Mouse (Mus musculus): ENCODE data around the gene Slc9b2.

Gene Slc9b2

DNA sequence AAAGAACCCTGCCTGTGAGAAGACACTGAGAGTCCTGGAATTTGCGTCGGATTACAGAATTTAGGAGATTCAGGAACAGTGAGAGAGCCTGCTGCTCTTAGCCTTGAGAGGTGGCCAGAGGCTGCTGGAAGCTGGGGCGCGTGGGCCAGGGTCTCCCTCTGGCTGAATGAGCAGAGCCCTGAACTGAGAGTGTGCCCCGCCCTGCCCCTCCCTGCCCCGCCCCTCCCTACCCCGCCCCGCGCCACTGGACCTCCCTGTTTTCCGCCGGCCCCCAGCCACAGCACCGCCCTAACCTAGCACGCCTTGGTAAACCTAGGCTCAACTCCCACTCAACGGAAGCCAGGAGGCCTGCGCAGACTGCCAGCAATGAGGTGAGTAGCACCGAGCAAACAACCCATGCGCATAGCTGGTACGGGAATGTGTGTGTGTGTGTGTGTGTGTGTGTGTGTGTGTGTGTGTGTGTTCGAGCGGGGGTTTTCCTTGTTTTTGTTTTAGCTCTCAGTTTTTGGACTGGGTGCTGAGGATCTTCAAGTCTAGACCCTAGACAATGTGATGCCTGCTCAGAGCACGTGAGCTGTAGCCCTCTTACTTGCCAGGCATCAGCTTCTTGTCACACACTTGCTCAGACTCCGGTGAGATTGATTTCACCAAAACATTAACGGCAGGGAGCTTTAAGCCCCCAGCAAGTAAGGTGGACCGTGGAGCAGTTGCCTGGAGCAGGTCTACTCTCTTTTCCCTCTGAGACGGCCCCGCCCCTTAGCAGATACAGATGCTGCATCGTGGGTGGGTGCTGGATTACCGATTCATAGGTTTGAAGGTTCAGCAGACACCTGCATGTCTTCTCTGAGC lies at the start of gene Slc9b2:
Gene Slc9b2, plus strand, starts transcription at position 290 of the 849 bp plus-strand sequence.
- peak; percentile 53 for DNase-seq (ENCODE audit: low spot score)

DNA sequence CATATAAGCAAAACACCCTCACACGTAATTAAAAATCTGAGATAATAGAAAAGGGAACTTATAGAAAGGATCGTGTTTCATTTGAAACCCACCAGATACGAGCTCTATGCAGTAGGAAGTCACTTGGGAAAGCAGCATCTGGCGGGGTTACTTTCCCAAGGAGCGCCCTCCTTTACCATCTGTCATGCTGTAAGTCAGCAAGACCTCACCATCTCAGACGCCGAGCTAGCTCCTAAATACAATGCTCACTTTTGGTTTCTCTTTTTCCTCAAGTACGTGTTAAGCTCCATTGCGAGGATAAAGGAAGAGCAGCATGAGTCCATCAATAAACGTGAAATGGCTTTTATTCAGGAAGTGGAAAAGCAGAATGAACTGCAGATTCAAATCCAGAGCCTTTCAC lies 48.6 kb upstream of the Slc9b2 start:
- DNase-seq (ENCODE audit: low spot score) = no peak

DNA sequence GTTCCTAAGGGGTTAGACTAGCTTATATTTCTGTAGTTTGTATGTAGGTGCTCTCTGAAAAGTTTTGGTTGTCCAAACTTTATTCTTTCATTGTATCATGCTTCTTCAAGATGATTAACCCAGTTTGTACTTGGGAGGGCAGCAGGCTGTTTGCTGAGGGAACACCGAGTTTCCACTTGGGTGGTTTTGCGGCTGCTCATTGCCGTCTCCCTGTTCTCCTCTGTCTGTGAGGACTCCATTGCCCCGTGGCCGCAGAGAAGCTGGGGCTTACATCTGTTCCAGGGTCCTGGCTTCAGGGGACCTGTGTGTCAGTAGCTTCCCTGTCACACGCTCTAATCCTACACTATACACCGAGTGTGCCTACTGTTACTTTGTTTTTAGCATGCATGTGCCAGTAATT lies 47.3 kb upstream of the Slc9b2 start:
- no peak for DNase-seq (ENCODE audit: low spot score)

DNA sequence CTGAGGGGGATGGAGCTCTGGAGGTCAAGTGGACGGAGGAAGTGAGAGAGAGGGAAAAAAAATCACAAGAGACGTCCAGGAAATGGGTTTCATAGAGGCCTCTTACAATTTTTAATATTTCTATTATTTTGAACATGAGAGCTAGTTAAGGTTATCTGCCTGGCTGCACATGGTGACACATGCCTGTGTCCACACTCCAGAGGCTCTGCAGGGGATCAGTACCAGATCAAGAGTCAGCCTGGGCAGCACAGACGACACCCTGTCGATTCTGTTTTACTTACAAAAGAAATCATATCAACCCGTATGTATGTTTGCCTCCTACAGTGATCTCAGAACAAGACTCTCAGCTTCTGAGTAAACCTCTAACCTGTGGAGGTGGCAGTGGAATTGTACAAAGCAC lies 38.9 kb upstream of the Slc9b2 start:
- no peak for DNase-seq (ENCODE audit: low spot score)

DNA sequence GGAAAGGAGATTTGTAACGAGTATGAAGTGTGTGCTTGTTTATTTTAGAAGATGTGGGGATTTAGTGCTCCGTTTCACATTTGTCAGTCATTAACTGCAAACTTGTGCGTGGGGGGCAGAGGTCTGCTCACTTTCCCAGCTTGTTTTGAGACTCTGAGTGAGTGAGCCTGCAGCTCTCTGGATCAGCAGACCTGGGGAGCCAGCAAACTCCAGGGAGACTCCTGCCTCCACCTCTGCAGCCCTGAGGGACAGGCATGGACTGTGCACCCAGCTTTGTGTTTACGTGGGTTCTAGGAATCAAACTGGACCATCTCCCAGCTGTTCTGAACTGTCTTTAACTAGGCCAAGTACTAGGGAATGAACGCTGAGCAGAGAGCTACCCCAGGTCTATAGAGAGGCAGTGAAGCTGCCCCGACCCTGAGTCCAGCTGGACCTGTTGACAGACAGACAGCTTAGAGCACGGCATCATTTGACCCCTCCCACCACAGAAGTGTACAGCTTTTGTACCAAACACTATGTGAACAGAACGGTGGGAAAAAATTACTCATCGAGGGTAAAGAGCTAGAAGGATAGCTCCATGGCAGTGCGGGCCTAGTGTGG lies 38.0 kb upstream of the Slc9b2 start:
- no peak for DNase-seq (ENCODE audit: low spot score)

DNA sequence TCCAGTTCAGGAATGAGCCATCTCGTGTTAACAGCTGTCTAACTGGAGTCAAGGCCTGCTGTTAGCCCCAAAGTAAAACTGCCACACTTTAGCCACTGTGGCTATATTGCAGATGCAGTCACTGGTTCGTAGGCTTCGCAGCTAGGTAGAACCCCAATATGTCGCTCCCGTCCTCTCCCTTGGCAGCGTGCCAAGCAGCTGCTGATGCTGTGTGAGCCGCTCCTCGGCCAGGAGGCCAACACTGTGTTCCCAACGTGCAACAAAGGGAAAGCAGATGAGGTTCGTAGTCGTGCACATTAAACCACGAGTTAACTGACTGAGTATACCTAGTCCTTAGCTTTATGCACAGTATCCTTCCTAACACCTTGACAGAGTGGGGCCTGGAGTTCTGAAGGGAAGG lies 34.9 kb upstream of the Slc9b2 start:
- DNase-seq (ENCODE audit: low spot score) = no peak

DNA sequence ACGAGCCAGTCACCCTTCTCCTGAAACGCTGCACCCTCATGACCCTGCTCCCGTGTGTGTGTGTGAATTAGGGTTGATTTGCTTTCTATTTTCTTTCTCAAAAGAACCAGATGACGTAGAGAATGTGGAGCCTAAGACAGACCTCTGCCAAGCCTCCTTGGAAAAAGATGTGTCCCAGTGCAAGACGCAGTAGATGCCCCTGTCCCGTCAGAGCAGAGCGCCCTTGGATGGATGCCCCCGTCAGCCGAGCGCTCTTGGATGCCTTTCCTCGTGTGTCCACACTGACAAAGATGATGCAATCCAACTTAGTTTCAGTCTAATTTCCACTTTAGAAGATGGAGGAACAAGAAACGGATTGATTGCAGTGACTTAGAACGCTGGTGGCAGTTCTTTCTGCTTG lies 34.5 kb upstream of the Slc9b2 start:
- no peak for DNase-seq (ENCODE audit: low spot score)

DNA sequence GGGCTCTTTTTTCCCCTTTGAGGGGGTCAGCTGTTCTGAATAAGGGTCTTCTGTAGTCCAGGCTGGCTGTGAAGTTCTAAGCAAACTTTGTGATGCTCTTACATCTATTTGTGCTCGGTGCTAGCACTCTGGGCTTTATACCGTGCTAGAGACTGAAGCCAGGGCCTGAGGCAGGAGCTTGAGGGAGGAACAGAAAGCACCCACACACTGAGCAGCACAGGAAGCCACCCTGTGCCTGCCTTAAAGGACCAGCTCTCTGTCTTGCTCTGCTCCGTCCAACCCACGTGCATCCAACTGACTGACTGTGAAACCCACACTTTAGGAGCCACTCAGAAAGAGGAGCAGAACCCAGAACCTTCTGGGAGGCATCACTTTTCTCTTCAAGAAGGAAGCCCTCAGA lies 27.3 kb upstream of the Slc9b2 start:
- DNase-seq (ENCODE audit: low spot score) = no peak

DNA sequence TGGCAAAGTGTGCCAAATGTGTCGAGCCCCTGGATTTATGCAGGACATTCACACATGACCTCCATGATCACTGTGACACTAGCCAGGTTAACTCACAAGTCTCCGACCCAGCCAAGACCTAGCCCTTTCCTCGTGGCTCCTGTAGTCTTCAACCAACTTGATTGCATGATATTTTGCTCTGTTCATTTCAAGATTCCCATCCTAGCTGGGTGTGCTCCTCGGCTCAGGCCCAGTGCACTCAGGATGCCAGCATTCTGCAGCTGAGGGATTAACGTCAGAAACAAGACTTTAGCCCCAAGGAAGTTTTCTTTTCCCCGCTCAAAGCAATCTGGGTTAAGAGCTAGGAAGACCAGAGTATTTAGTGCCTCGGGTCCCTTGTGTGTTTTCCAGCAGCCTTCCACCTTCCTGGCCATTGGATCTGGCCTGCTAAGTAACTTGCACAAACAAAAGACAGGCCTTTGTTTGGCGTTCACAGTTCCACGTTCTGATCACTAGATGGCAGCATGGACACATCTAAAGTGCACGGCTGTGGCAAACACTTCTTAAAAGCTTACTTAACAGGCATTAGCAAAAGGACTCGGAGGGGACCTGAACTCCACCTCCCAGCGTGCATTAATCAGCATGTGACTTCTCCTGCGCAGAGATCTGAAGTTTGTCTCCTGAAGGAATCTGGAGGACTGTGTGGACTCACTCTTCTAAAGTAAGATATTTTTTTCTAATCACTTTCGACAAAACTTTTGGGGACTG lies 26.7 kb upstream of the Slc9b2 start, which contains the start of gene Bdh2:
Gene Bdh2, plus strand, starts transcription at position 553 of the 747 bp plus-strand sequence.
- peak; percentile 80 for DNase-seq (ENCODE audit: low spot score)

DNA sequence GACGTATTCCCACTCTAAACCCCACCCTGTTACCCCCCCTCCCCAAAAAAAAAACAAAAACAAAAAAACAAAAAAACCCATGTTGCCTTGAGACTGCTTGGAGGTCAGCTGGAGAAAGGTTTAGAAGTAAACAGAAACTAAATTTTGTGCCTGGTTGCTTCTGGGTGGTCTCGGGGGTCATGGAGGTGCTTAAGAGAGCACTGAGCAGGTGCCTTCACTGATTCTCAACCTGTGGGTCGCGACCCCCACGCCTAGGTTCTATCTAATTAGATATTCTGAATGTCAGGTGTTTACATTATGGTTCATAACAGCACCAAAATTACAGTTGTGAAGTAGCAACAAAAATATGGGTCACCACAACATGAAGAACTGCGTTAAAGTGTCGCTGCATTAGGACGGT lies 25.8 kb upstream of the Slc9b2 start:
- DNase-seq (ENCODE audit: low spot score) = no peak

DNA sequence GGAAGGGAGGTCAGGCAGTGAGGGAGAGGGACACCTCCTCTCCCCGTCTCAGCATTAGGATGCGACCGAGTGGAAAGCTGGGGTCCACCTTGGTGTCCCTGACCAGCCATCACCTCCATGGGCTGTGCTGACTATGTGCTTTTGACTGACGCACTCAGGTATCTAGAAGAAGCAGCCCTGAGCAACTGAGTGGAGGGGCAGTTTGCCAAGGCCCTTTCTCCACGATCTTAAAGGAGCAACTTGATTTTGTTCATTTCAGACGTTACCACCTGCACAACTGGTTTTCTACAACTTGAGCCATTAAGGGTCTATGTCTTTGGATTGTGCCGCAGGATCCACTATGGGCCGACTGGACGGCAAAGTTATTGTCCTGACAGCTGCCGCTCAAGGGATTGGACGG lies 22.2 kb upstream of the Slc9b2 start:
- no peak for DNase-seq (ENCODE audit: low spot score)

DNA sequence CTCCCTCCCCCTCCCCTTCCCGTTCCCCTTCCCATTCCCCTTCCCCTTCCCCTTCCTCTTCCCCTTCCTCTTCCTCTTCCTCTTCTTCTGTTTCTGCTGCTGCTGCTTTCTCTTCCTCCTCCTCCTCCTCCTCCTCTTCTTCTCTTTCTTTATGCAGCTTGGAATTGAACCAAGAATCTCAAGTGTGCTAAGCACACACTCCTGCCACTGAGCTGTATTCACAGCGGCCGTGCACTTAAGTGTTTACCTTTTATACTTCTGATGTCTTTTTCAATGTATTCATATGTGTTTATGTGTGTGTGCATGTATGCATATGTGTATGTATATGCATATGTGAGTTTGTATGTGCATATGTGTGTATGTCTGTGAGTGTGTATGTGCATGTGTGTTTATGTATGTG lies 21.7 kb upstream of the Slc9b2 start:
- no peak for DNase-seq (ENCODE audit: low spot score)

DNA sequence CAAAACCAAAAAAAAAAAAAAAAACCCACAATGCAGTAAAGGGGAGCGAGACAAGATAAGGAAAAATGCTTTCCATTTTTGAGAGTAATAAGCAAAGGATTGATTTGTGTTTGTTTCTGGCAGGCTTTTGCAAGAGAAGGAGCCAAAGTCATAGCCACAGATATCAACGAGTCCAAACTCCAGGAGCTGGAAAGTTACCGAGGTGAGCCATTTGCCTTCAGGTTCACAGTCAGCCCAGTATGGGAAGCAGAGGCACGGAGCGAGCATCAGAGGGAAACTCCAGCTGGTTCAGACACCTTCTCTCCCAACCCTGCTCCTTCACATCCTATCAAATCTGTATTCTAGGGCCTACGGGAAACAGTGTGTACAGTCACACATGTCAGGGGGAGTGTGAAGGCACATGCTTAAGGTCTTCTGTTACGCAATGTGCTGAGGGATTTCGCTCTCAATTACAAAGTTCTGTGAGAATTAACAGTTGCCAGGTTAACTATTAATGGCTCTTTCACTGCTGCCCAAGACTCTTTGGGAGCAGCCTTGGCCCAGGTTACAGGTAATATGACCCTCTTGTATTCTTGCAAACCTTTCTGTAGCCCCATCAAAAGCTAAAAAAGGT lies 19.3 kb upstream of the Slc9b2 start:
- no peak for DNase-seq (ENCODE audit: low spot score)

DNA sequence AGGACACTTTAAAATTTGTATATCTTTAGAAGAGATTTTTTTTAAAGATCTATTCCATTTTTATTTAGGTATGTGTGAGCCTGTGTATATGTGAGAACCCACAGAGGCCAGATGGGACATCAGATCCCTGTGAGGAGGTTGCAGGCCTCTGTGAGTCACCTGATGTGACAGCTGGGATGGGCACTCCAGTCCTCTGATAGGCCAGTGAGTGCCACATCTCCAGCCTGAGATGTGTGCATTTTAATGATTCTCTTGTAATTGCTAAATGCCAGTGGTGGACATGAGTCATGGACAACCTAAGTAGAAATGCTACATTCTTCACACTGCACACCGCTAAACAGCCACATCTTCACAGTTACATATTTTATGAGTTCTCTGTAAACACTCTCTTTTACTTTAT lies 18.4 kb upstream of the Slc9b2 start:
- no peak for DNase-seq (ENCODE audit: low spot score)

DNA sequence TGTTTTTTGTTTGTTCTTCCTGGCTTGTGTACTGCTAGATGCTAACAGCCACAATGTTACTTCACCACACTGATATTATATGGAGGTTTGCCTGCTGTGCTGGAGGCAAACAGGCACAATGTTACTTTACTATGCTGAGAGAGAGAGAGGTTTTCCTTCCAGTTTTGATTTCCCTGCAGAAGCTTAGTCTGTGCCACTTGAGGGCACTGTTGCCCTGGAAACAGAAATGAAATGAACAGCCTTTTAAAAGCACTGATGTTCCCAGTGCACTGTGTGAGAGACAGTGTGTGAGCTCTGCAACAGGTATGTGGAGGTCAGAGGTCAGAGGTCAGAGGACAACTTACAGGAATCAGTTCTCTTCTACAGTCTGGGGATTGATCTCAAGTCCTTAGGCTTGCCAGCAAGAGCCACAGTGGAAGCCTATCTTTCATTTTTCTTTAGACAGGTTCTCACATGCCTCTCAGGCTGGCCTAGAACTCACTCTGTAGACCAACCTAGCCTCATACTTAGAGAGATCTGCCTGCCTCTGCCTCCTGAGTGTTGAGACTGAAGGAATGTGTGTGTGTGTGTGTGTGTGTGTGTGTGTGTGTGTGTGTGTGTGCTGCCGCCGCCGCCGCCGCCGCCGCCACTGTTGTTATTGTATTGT lies 17.1 kb upstream of the Slc9b2 start:
- peak; percentile 50 for DNase-seq (ENCODE audit: low spot score)

DNA sequence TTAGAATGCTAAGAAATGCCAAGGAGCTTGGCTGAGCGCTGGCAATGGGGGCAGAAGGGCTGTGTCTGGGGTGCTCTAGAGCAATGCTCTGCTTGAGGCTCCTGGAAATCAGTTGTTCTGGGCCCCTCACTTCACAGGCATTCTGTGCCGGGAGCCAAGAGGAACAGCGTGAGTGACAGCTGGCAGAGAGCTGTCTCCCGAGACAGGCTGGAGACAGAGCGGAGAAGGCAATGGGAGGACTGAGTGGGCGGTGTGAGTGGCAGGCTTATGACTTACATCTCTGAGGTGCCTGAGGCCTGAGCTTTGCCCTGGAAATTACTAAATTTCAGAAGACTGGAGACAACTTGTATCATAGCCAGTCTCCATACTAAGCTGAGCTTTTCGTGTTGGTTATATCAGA lies 13.8 kb upstream of the Slc9b2 start:
- DNase-seq (ENCODE audit: low spot score) = peak; percentile 20

DNA sequence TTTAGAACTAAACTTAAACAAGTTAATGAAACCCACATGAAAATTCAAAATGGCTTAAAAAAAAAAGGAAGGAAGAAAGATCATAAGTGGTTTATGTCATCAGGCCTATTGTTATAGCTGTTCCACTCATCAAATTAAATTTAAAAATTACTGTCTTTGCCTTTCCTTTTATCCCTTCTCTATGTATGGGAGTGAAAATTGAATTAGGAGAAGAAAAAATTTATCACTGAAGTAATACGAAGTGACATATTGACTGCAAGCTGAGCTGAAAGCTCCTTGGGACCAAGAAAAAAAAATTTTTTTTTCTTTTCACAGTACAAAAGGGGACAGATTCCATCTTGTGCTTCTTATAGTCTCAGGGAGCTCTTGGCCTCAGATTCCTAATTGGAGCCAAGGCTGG lies 11.9 kb upstream of the Slc9b2 start:
- DNase-seq (ENCODE audit: low spot score) = no peak

DNA sequence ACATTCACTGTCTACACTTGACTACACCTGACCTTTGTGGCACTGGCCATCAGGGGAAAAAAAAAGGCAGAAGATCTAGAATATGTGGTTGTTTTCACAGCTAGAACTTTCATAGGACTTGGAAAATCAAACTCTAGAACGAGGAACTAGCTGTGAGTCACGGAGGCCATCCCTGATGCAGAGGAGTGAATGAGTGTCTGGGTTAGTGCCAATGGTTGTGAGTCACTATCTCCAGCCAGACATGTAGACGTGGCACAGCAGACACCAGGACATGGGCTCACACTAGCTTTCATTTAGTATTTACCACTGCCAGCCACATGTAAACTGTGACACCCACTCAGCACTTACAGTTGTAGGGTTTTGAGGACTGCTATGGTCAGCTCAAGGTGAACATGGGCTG lies 8.9 kb upstream of the Slc9b2 start:
- DNase-seq (ENCODE audit: low spot score) = peak; percentile 64

DNA sequence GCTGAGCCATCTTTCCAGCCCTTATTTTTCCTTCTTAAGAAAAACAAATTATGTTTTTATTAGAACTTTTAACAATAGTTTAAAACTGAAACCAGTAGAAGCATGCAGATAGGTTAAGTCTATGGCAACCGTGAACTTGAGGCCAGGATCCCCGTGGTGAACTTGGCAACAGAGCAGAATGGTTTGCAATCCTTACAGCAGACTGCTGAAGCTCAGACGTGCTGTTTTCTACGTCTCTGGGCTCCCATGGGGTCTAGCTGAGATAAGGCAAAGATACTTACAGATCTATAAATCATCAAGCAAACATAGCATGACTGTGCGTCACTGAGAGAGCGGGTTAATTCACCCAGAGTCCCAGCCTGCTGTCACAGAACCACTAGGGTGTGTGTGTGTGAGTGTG lies 7.4 kb upstream of the Slc9b2 start:
- no peak for DNase-seq (ENCODE audit: low spot score)

DNA sequence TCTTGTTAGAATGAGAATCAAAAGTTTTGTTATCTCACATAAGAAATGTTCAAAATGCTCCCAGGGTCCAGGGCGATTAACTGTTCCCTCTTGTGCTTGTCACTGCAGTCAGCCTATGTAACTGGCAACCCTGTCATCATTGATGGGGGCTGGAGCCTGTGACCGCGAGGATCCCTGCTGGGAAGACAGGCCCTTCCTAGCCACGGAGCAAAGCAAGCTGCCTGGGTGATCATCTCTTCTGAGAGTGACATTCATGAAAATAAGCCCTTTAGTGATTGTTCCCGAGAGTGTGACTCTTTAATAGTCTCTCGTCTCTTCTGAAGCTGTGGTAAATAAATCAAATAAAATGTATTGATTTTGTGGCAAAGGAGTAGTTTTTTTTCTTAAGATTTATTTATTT lies 3.4 kb upstream of the Slc9b2 start:
- DNase-seq (ENCODE audit: low spot score) = no peak

DNA sequence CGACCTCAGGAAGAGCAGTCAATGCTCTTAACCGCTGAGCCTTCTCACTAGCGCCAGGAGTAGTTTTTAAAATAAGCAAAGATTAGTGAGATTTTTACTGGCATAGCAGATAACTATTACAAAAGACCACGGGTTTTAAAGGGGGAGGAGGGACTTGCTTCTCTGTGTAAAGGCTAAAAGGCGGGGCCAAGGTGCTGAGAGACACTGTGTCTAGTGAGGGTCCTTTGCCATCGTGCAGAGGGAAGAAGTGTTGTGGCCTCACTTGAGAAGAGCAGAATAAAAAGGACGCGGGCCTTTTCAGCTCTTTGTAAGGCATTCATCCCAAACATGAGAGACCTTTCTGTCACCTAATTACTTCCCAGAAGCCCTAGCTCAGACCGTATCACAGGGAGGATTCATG lies 2.9 kb upstream of the Slc9b2 start:
- no peak for DNase-seq (ENCODE audit: low spot score)

DNA sequence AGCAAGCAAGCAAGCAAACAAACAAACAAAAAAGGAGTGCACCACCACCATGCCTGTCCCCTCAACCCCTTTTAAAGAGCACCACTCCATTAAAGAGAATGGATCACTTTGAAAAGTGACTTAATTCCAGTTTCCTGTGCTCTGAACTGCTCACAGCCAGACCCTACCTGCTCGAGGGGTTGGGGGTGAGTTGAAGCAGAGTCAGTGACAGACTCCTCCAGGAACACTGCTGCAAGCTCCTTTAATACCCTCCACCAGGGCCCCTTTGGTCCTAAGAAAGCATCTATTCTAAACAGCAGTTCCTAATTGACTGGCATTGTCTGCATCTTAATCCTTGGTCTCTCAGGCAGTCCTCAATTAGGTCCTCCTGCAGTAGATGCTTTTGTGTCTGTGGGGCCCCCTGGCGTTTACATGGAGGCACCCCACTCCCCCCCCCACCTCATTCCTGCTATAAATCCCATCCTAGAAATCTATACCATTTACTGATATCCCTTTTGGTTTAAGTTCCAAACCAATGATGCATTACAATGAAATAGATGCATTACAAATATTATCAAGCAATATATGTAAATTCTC lies 5.5 kb downstream of the Slc9b2 start:
- DNase-seq (ENCODE audit: low spot score) = no peak
